Mouse (Mus musculus): Measurements from ENCODE around the gene Cd6. TPM values are rescaled to one million over a fixed set of nuclear protein-coding genes. Genes with fewer than 3 reads are reported as not detected.

Cd6 gene
- total and polyA plus RNA-seq, 3 experiments: not detected

DNA sequence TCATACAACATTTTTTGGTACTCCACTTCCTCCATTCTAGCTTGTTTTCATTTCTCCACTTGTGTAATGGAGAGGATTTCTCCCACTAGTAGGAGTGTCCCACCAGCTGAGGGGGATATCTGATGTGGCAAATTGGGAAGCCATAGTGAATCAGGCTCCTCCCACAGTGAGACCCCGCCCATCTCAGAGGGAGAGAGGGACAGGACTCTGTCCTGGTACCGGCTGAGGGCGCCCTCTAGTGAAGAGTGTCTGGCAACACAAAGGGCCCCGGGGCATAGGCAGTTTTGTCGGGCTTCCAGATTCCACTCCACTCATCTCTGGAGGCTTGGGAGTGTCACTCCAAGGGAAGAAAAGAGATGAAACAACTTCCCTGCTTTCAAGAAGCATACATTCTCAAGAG, 1.6 kb upstream of the Cd6 start:
- Histone ChIP-seq H3K27ac (ENCODE audit: control insufficient read depth, low read depth, low read length) (no peak overlapping the region), H3K27me3 (ENCODE audit: control insufficient read depth in 1 of 2, insufficient read depth in 2 of 2, low read length in 2 of 2) (peaks cover 0 to 7% of the 10 kb centered on the region in 2 experiments; a peak in 2 of 4 replicates), H3K36me3 (ENCODE audit: control insufficient read depth in 1 of 2, insufficient read depth in 2 of 2, low read length in 2 of 2) (peaks cover 0 to 4% of the 10 kb centered on the region in 2 experiments; a peak in 1 of 4 replicates), H3K79me2 (ENCODE audit: control insufficient read depth, insufficient read depth, low read length, poor library complexity) (no peaks in the 10 kb centered on the region), H3K9me3 (replicated peaks; ENCODE audit: insufficient read depth, low read length) (no peaks in the 10 kb centered on the region), H3K9ac (ENCODE audit: control insufficient read depth, low read depth, low read length, poor library complexity, severe bottlenecking) (no peak overlapping the region), H3K4me3 (ENCODE audit: control insufficient read depth in 1 of 2, insufficient read depth in 1 of 2, low read depth in 2 of 2, low read length in 2 of 2) (no peak overlapping the region), H3K4me1 (ENCODE audit: control insufficient read depth in 1 of 2, insufficient read depth in 2 of 2, low read length in 2 of 2) (peaks cover 0 to 9% of the 10 kb centered on the region in 2 experiments; a peak in 2 of 4 replicates)
- TF ChIP-seq POLR2AphosphoS5 (IDR thresholded peaks at IDR 0.05; ENCODE audit: borderline replicate concordance, low read depth, low read length): no peak
- no peak for TF ChIP-seq E2F4 (IDR thresholded peaks at IDR 0.05; ENCODE audit: borderline replicate concordance, low read depth, low read length)
- no peak for TF ChIP-seq TBP (IDR thresholded peaks at IDR 0.05; ENCODE audit: low read depth, low read length)
- 0 out of 2 replicates have a peak, but pooled peaks have one; percentile 7 for TF ChIP-seq GATA1 (IDR thresholded peaks at IDR 0.05; ENCODE audit: low read depth, low read length)
- no peak for TF ChIP-seq POLR2AphosphoS2 (IDR thresholded peaks at IDR 0.05; ENCODE audit: low read length)
- TF ChIP-seq CTCF (IDR thresholded peaks at IDR 0.05 in 2 of 3, conservative IDR thresholded peaks at IDR 0.05 in 1 of 3; ENCODE audit: control insufficient read depth in 1 of 3, insufficient read depth in 1 of 3, low read depth in 2 of 3, low read length in 3 of 3, poor library complexity in 1 of 3, severe bottlenecking in 1 of 3): peak; percentile 50 to 87 (median 78)
- no peak for TF ChIP-seq RCOR1 (IDR thresholded peaks at IDR 0.05; ENCODE audit: low read depth, low read length)
- TF ChIP-seq RAD21 (IDR thresholded peaks at IDR 0.05; ENCODE audit: low read depth, low read length): peak; percentile 68
- TF ChIP-seq MYC (IDR thresholded peaks at IDR 0.05; ENCODE audit: low read depth, low read length): no peak
- no peak for TF ChIP-seq BHLHE40 (IDR thresholded peaks at IDR 0.05; ENCODE audit: borderline replicate concordance, low read depth, low read length)
- TF ChIP-seq ETS1 (IDR thresholded peaks at IDR 0.05; ENCODE audit: low read depth, low read length): no peak
- TF ChIP-seq CHD2 (IDR thresholded peaks at IDR 0.05; ENCODE audit: low read length): no peak
- TF ChIP-seq UBTF (IDR thresholded peaks at IDR 0.05; ENCODE audit: borderline replicate concordance, insufficient read depth, low read depth, low read length): no peak
- TF ChIP-seq MAFK (IDR thresholded peaks at IDR 0.05; ENCODE audit: borderline replicate concordance, low read depth, low read length): no peak
- TF ChIP-seq SMC3 (IDR thresholded peaks at IDR 0.05; ENCODE audit: low read depth, low read length): peak; percentile 68
- TF ChIP-seq NELFE (IDR thresholded peaks at IDR 0.05; ENCODE audit: low read depth, low read length): no peak
- no peak for TF ChIP-seq CHD1 (IDR thresholded peaks at IDR 0.05; ENCODE audit: low read depth, low read length)
- no peak for TF ChIP-seq HCFC1 (IDR thresholded peaks at IDR 0.05; ENCODE audit: low read depth, low read length)
- no peak for TF ChIP-seq ZKSCAN1 (IDR thresholded peaks at IDR 0.05; ENCODE audit: low read depth, low read length)
- no peak for TF ChIP-seq NRF1 (IDR thresholded peaks at IDR 0.05; ENCODE audit: insufficient read depth, low read depth, low read length, poor library complexity, severe bottlenecking)
- peak; percentile 69 for DNase-seq (ENCODE audit: low read depth, low spot score)

- no peaks in the 10 kb centered on the region for H3K9me3 ChIP-seq (replicated peaks; ENCODE audit: insufficient read depth, low read length)
- no peak for DNase-seq (ENCODE audit: low read depth, low spot score)
- H3K36me3 ChIP-seq (ENCODE audit: control insufficient read depth in 1 of 2, insufficient read depth in 2 of 2, low read length in 2 of 2): no peaks in the 10 kb centered on the region
- H3K4me1 ChIP-seq (ENCODE audit: control insufficient read depth in 1 of 2, insufficient read depth in 2 of 2, low read length in 2 of 2): peaks cover 0 to 3% of the 10 kb centered on the region in 2 experiments; a peak in 2 of 4 replicates
- H3K27me3 ChIP-seq (ENCODE audit: control insufficient read depth in 1 of 2, insufficient read depth in 2 of 2, low read length in 2 of 2): peaks cover 2 to 9% of the 10 kb centered on the region in 2 experiments; a peak in 3 of 4 replicates
- no peak overlapping the region for H3K4me3 ChIP-seq (ENCODE audit: control insufficient read depth in 1 of 2, insufficient read depth in 1 of 2, low read depth in 2 of 2, low read length in 2 of 2)
- H3K27ac ChIP-seq (ENCODE audit: control insufficient read depth, low read depth, low read length): no peak overlapping the region
- H3K79me2 ChIP-seq (ENCODE audit: control insufficient read depth, insufficient read depth, low read length, poor library complexity): no peaks in the 10 kb centered on the region
- no peak for TF ChIP-seq MAZ (IDR thresholded peaks at IDR 0.05; ENCODE audit: low read depth, low read length)
- no peak for TF ChIP-seq USF2 (IDR thresholded peaks at IDR 0.05; ENCODE audit: borderline replicate concordance in 1 of 2, insufficient read depth in 1 of 2, low read depth in 1 of 2, low read length in 2 of 2)
- no peak for TF ChIP-seq BHLHE40 (IDR thresholded peaks at IDR 0.05; ENCODE audit: borderline replicate concordance, low read depth, low read length)
- TF ChIP-seq NELFE (IDR thresholded peaks at IDR 0.05; ENCODE audit: low read depth, low read length): no peak
- no peak for TF ChIP-seq GABPA (IDR thresholded peaks at IDR 0.05; ENCODE audit: low read depth, low read length)
- TF ChIP-seq ZMIZ1 (IDR thresholded peaks at IDR 0.05; ENCODE audit: low read depth, low read length): no peak
- TF ChIP-seq MEF2A (IDR thresholded peaks at IDR 0.05; ENCODE audit: extremely low read depth, insufficient replicate concordance, low read depth, low read length, poor library complexity, severe bottlenecking): no peak
- TF ChIP-seq MYB (IDR thresholded peaks at IDR 0.05; ENCODE audit: low read depth, low read length): no peak
- TF ChIP-seq USF1 (IDR thresholded peaks at IDR 0.05; ENCODE audit: low read depth, low read length): no peak
- no peak for TF ChIP-seq JUND (IDR thresholded peaks at IDR 0.05; ENCODE audit: low read depth, low read length)
- no peak for TF ChIP-seq ELF1 (IDR thresholded peaks at IDR 0.05; ENCODE audit: low read depth, low read length)
- TF ChIP-seq MAFK (IDR thresholded peaks at IDR 0.05; ENCODE audit: borderline replicate concordance, low read depth, low read length): no peak
- TF ChIP-seq CHD1 (IDR thresholded peaks at IDR 0.05; ENCODE audit: low read depth, low read length): no peak
- TF ChIP-seq ZC3H11A (IDR thresholded peaks at IDR 0.05; ENCODE audit: low read depth, low read length): no peak
- no peak for TF ChIP-seq SIN3A (IDR thresholded peaks at IDR 0.05; ENCODE audit: low read length)
- no peak overlapping the region for H3K9ac ChIP-seq (ENCODE audit: control insufficient read depth, low read depth, low read length, poor library complexity, severe bottlenecking)
These were observed 1.5 kb downstream of the Cd6 start for GRCm38 (mm10) chr19:10828321-10828720.
